Mouse (Mus musculus): Measurements from ENCODE around the gene Gapt.
"Not testable (repeated sequence)": the region's sequence is repeated elsewhere in the genome, so short reads cannot be mapped to it uniquely, and the experiment has no call there.

Gapt gene

GRCm38 (mm10) chr13:110356941-110357340 is at the start of gene Gapt:
Gapt (minus strand) TSS chr13:110357199.
- DNase-seq: no peak

GRCm38 (mm10) chr13:110406152-110406551 is 49.2 kb upstream of the Gapt start:
- peak; percentile 86 for DNase-seq

GRCm38 (mm10) chr13:110404686-110405085 is 47.7 kb upstream of the Gapt start:
- not testable (repeated sequence) for DNase-seq

DNA sequence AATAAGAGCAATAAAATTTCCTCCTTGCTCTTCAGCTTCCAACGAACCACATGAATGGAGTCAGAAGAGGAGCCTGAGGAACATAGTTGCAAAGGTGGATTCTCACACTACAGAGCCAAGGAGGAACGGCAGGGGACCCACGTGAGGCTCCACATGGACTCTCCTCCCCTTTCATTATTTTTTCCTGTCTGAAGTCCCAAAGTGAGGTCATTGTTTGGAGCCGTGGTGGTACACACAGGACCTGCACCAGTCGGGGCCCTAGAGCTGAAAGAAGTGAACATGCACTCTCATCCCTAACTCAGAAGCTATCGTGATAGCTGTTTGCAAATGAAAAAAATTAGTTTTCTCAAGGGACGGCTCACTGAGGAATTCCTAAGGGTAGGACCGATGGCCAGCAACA is 47.1 kb upstream of the Gapt start:
- no peak for DNase-seq

- no peak for DNase-seq
Measured at GRCm38 (mm10) chr13:110401877-110402276, 44.9 kb upstream of the Gapt start.

DNA sequence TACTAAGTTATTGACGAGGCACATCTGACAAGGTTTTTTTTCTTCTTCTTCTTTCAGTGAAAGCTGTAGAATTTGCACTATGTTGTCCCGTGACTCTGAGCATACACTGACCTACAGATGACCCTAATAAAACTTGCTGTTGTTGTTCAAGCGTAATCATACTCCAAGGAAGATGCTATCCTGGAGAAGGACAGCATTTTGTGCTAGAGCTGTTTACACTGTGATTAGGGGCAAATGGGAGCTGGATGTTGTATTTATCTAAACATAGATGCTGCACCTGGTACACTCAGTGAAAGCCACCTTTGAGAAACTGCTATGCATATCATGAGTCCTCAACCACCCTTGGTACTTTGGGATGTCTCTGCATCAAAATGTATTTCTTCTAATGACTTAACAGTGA is 44.4 kb upstream of the Gapt start:
- DNase-seq: no peak

- no peak for DNase-seq
Measured at GRCm38 (mm10) chr13:110398513-110399270, 41.7 kb upstream of the Gapt start.

- DNase-seq: no peak
Measured at GRCm38 (mm10) chr13:110397750-110398149, 40.8 kb upstream of the Gapt start.

GRCm38 (mm10) chr13:110395916-110396685 is 39.1 kb upstream of the Gapt start:
- DNase-seq: peak in 1 of 2 experiments; percentile 28

GRCm38 (mm10) chr13:110395179-110395794 is 38.3 kb upstream of the Gapt start:
- DNase-seq: no peak

GRCm38 (mm10) chr13:110394291-110395178 is 37.5 kb upstream of the Gapt start, which contains the start of gene Plk2:
Plk2 (plus strand) TSS chr13:110395046.
- DNase-seq: peak; percentile 98 to 99

- DNase-seq: no peak
Measured at GRCm38 (mm10) chr13:110392631-110393030, 35.6 kb upstream of the Gapt start.

GRCm38 (mm10) chr13:110392210-110392609 is 35.2 kb upstream of the Gapt start:
- DNase-seq: peak; percentile 79 to 86

DNA sequence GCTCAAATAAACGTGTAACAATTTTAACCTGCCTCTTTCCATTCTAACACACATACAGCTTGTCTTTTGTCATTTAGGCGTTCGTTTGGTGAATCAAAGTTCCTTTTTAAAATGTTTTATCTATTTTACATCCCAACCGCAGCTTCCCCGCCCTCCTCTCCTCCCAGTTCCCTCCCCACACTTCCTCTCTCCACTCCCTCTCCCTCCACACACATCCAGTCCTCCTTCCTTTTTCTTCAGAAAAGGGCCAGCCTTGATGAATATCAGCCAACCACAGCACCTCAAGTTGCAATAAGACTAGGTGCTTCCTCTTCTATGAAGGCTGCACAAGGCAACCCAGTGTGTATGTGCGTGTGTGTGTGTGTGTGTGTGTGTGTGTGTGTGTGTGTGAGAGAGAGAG is 27.5 kb upstream of the Gapt start:
- DNase-seq: no peak

DNA sequence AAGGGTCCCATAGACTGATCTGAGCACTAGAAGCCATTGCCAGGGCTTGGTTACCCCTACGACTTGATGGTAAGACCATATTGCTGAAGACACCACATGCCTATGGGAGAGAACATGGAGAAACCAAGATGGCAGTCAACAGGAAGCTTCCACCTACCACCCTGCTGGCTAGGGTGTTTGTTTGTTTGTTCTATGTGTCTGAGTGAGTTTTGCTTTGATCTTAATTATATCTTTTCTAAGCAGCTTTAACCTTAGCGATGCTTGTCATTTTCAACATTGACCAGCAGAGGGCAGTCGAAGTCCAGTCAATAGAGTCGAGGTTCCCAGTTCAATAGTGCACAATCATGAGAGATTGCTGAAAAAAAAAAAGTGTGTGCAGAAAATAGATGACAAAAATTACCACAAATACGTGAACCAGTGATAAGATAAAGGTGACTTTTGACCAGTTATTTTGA is 25.5 kb upstream of the Gapt start:
- DNase-seq: peak; percentile 58 to 66

- DNase-seq: no peak
Measured at GRCm38 (mm10) chr13:110369673-110370072, 12.7 kb upstream of the Gapt start.

GRCm38 (mm10) chr13:110368556-110369040 is 11.6 kb upstream of the Gapt start:
- DNase-seq: peak; percentile 69 to 81

DNA sequence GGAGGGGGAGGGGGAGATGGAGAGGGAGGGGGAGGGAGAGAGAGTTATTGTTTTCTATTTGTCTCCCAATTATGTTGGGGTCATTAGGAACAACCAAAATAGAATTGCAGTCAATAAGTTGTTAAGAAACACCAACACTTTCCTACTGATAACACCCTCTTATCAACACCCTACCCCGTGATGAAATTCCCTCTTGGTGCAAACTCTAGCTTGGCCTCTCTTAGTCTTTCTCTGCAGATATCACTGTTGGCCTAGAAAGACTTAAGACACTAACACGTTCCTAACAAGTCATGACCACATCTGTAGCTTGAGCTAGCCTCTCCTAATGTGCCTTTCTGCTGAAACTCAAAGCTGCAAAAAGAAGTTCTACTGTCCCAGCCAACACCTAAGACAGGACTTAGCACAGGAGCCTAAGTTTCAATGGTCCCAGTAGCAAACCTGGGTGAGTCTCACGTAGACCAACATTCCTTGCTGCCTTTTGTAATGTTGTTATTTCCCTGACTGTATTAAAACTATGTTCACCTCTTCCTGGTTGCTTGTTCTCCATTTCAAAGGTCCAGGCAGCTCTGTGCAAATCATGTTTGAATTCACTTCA is 11.1 kb upstream of the Gapt start:
- no peak for DNase-seq

DNA sequence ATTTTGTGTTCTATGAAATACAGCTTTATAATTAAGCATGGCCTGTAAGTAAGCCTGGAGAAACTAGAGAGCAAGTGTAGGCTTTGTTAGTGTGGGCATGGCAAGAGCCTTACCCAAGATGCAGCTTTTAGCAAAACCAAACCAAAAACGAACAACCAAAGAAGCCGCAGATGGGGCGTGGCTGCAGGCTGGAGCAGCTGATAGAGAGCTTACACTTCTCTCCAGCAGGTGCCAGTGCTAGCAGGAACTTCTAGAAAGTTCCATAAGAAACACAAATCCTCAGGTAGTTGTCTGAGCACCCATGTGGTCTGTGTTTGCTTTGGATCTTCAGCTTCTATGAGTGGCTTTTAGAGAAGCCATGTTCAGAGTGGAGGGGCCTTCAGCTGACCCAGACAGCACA is 9.5 kb upstream of the Gapt start:
- DNase-seq: no peak

GRCm38 (mm10) chr13:110363722-110364121 is 6.7 kb upstream of the Gapt start:
- DNase-seq: no peak

- DNase-seq: no peak
Measured at GRCm38 (mm10) chr13:110351051-110351450, 5.9 kb downstream of the Gapt start.

DNA sequence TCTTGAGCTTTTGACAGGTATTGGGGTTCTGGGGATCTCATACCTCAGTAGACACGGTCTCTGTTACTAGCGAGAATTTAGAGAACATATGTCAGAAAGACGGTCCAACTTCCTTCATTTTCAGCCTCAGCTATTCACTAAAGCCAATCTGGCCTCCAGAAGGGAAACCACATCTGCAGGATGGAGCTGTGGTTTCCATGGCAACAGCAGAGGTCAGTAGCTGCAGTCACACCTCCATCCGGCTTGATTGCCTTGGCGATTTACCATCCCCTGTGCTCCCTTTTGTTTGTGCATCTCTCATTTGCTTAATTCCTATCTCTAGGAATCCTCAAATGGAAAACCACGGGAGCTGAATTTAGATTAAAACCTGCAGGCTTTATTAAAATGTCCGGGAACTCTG is 10.3 kb downstream of the Gapt start:
- DNase-seq: no peak

Measured in cerebellum, postnatal 10 days (tissue).